Mouse (Mus musculus) ES-E14 (cell line): ENCODE results near the gene Wdr35. TPM values are rescaled to one million over a fixed set of nuclear protein-coding genes. Genes with fewer than 3 reads are reported as not detected.
"Not testable (repeated sequence)": the region's sequence is repeated elsewhere in the genome, so short reads cannot be mapped to it uniquely, and the experiment has no call there.

Source experiments
- DNase-seq: peaks from one replicate; pipeline ENCODE4 v3.0.0-alpha.2; 2013; ENCODE audit warnings: low read depth, low spot score
- H3K27ac ChIP-seq: 2 replicates; pipeline ENCODE4 v1.5.1; 2012; ENCODE audit warnings: low read depth, mild to moderate bottlenecking, low read length, moderate library complexity, mixed read lengths; ENCODE audit not compliant: poor library complexity, insufficient read depth, severe bottlenecking
- H3K36me3 ChIP-seq: 2 replicates; pipeline ENCODE4 v1.6.1; 2012; ENCODE audit warnings: mild to moderate bottlenecking, low read length, moderate library complexity, mixed read lengths; ENCODE audit not compliant: control insufficient read depth, poor library complexity, insufficient read depth, severe bottlenecking
- H3K4me1 ChIP-seq, 2 experiments: fragments of 150-350 bp in 1 of 2; sonication (generic) in 1 of 2; 2 replicates each; pipeline ENCODE4 v1.6.1; 2012; ENCODE audit warnings: low read length in 2 of 2, mild to moderate bottlenecking in 1 of 2, mixed read lengths in 1 of 2; ENCODE audit not compliant: control insufficient read depth in 2 of 2, insufficient read depth in 2 of 2, poor library complexity in 1 of 2
- H3K4me3 ChIP-seq, 2 experiments: fragments of 150-350 bp in 1 of 2; sonication (generic) in 1 of 2; 2 replicates each; pipeline ENCODE4 v1.5.1; 2012; ENCODE audit warnings: low read length in 2 of 2, low read depth in 1 of 2, mild to moderate bottlenecking in 1 of 2, mixed read lengths in 1 of 2; ENCODE audit not compliant: insufficient read depth in 1 of 2, poor library complexity in 1 of 2, severe bottlenecking in 1 of 2
- H3K9ac ChIP-seq: 2 replicates; pipeline ENCODE4 v1.6.1; 2012; ENCODE audit warnings: low read depth, mild to moderate bottlenecking, low read length, mixed read lengths; ENCODE audit not compliant: poor library complexity, insufficient read depth, severe bottlenecking
- H3K9me3 ChIP-seq: fragments of 150-350 bp; sonication (generic); 2 replicates; pipeline ENCODE4 v1.6.1; 2012; ENCODE audit warnings: low read depth, mild to moderate bottlenecking, low read length; ENCODE audit not compliant: control insufficient read depth, insufficient read depth
- CHD2 ChIP-seq: IDR thresholded peaks from 2 replicates; pipeline ENCODE4 v1.6.1; 2014; ENCODE audit warnings: mild to moderate bottlenecking, low read depth, low read length, inconsistent platforms
- HCFC1 ChIP-seq: IDR thresholded peaks from 2 replicates; pipeline ENCODE4 v1.6.1; 2012; ENCODE audit warnings: low read length, inconsistent platforms, borderline replicate concordance; ENCODE audit not compliant: insufficient read depth
- MAFK ChIP-seq: IDR thresholded peaks from 2 replicates; pipeline ENCODE4 v1.6.1; 2014; ENCODE audit warnings: mild to moderate bottlenecking, low read depth, low read length, inconsistent platforms; ENCODE audit not compliant: insufficient read depth
- ZC3H11A ChIP-seq: IDR thresholded peaks from 2 replicates; pipeline ENCODE4 v1.6.1; 2012; ENCODE audit warnings: low read depth, mild to moderate bottlenecking, inconsistent platforms, low read length, borderline replicate concordance
- ZNF384 ChIP-seq: IDR thresholded peaks from 2 replicates; pipeline ENCODE4 v1.6.1; 2012; ENCODE audit warnings: low read depth, low read length, inconsistent platforms
- in situ Hi-C, 2 experiments: fragments of 600-800 bp; cut with MboI; formaldehyde crosslinking; loops; one replicate each; pipeline ENCODE4 v1.15.1; 2025; ENCODE audit warnings: low sequenced_read_pairs in 2 of 2, inconsistent platforms in 1 of 2; ENCODE audit not compliant: unreplicated experiment in 2 of 2
- total RNA-seq: library from RNA; depleted of rRNA; stranded (reverse); fragments of 300-350 nt; gene quantifications from 2 replicates; pipeline ENCODE4 v1.2.3, GENCODE M21; 2012

The Wdr35 gene
- total RNA-seq, 1 experiment = 22.3 TPM

DNA sequence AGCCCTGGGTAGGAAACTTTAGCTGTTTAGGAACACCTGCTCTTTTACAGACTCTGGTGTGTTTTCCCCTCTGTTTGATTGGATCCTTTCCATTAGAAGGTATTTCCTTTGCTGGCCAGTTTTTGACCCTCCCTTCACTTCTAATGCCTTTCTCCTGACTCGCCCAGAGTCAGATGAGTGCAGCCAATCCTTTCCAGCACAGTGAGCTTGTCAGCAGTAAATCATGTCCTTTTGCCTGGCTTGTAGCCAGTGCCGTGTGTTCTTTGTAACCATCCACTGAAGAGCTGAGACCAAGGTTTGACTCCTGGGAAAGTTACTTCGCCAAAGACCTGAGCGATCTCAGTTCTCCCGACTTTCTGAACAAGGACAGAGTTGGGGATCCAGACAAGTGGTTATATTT, 38.3 kb upstream of the Wdr35 start:
- Histone ChIP-seq H3K27ac (no peak overlapping the region), H3K36me3 (peaks cover 34% of the 10 kb centered on the region), H3K9ac (no peak overlapping the region), H3K4me3 (no peak overlapping the region), H3K9me3 (no peaks in the 10 kb centered on the region), H3K4me1 (peaks cover 0 to 8% of the 10 kb centered on the region in 2 experiments; a peak in 2 of 4 replicates)
- TF ChIP-seq MAFK = no peak
- TF ChIP-seq ZNF384 = no peak
- TF ChIP-seq HCFC1 = no peak
- TF ChIP-seq ZC3H11A = no peak
- TF ChIP-seq CHD2 = no peak
- in situ Hi-C loops = no loop called here
- no peak for DNase-seq

DNA sequence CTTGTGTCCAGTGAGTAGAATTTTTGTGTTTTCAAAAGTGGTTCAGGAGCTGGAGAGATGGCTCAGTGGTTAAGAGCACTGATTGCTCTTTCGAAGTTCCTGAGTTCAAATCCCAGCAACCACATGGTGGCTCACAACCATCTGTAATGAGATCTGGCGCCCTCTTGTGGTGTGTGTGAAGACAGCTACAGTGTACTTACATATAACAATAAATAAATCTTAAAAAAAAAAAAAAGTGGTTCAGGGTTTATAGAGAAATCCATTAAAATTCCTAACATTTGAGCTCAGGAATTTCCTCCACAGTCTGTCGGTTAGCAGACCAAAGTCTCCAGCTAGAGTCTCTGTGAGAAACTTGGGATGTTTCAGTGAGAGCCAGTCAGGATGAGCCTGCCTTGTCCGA, 37.5 kb upstream of the Wdr35 start:
- H3K9ac ChIP-seq, in situ Hi-C loops, DNase-seq, H3K9me3 ChIP-seq, H3K4me3 ChIP-seq, H3K27ac ChIP-seq: not testable (repeated sequence)
- peak; percentile 63 for TF ChIP-seq ZNF384
- H3K4me1 ChIP-seq = peaks cover 0 to 12% of the 10 kb centered on the region in 2 experiments; a peak in 2 of 4 replicates
- peaks cover 34% of the 10 kb centered on the region for H3K36me3 ChIP-seq

DNA sequence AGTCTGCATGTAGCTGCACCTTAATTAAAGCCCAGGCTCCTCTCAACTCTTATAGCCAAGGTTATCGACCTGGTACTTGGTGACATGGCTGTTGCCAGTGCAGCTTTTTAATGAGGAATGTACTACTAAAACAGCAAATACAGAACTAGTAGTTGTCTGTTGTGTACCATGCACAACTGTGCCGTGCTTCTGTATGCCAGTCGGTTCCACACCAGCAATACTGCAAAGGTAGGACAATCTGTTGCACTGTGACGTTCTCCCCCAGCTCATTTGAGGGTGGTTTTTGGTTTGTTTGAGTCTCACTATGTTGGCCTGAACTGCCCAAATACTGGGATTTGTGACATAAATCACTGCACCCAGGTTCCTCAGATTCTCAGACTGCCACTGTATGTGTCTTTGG, 34.2 kb upstream of the Wdr35 start:
- Histone ChIP-seq H3K9ac (no peak overlapping the region), H3K27ac (no peak overlapping the region), H3K9me3 (no peaks in the 10 kb centered on the region), H3K4me3 (no peak overlapping the region), H3K4me1 (peaks cover 2 to 14% of the 10 kb centered on the region in 2 experiments; a peak in 2 of 4 replicates), H3K36me3 (peaks cover 30% of the 10 kb centered on the region)
- in situ Hi-C loops = no loop called here
- TF ChIP-seq CHD2 = no peak
- TF ChIP-seq MAFK = no peak
- no peak for TF ChIP-seq ZC3H11A
- TF ChIP-seq ZNF384 = no peak
- TF ChIP-seq HCFC1 = no peak
- no peak for DNase-seq

DNA sequence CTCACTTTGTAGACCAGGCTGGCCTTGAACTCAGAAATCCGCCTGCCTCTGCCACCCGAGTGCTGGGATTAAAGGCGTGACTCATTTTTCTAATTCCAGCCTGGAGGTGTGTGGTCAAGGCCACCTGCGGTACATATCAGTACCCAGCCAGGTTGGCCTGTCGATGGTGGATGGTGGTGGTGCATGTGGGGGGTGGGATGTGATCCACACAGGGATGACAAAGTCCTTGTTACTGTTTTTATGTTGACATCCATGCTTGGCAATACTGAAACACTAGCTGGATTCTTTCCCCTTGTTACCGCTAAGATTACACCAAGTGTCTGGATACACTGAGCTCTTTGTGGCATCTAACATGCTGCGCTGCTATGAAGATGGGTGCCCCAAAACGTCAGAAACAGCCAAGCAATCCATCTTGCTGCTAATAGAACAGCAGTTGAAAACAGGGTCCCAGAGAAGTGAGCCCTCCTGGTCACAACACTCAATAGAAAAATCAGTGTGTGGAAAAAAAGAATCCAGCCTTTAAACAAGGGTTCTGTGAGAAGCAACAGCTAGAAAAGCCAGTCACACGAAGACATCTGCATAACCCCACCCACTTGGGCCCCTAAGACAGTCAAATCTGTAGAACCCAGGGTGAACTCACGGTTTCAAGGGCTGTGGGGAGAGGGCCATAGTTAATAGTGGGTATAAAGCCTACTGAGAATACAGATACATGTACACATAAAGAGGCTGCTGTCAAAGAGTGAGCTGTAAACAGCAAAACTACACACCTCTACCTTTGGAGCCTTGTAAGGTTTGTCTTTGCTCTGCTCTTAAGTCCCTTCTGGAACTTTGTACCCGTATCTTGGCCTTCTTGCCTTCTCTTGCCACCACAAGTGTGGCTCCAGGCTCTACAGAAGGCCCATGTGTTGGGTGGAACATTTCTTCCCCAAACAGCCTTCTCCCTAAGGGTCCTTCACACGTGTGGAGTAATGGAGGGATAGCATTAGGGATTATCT, 33.4 kb upstream of the Wdr35 start:
- TF ChIP-seq CHD2 (no peak), ZC3H11A (no peak), HCFC1 (no peak), ZNF384 (no peak)
- no peak overlapping the region for H3K27ac ChIP-seq
- no peak for DNase-seq
- H3K9me3 ChIP-seq = no peaks in the 10 kb centered on the region
- no peak overlapping the region for H3K4me3 ChIP-seq
- H3K4me1 ChIP-seq = peaks cover 2 to 14% of the 10 kb centered on the region in 2 experiments; a peak in 2 of 4 replicates
- peaks cover 23% of the 10 kb centered on the region for H3K36me3 ChIP-seq
- in situ Hi-C loops = no loop called here
- no peak overlapping the region for H3K9ac ChIP-seq
